Mouse (Mus musculus): ENCODE measurements around the gene Adgrf3. TPM values are rescaled to one million over a fixed set of nuclear protein-coding genes. Genes with fewer than 3 reads are reported as not detected.

The Adgrf3 gene
- total and polyA plus RNA-seq, 2 experiments from 2014 or later: not detected

- Histone ChIP-seq H3K4me1 (ENCODE audit: insufficient read depth, low read length) (no peaks in the 10 kb centered on the region), H3K9me3 (ENCODE audit: low read length) (no peaks in the 10 kb centered on the region), H3K27me3 (ENCODE audit: insufficient read depth, low read length) (no peaks in the 10 kb centered on the region), H3K4me2 (ENCODE audit: low read depth, low read length, poor library complexity, severe bottlenecking) (no peak overlapping the region), H3K36me3 (ENCODE audit: insufficient read depth, low read length) (no peaks in the 10 kb centered on the region), H3K9ac (replicated peaks; ENCODE audit: low read length, poor library complexity, severe bottlenecking) (no peak overlapping the region), H3K4me3 (ENCODE audit: low read depth, low read length) (no peak overlapping the region), H3K27ac (ENCODE audit: low read depth, low read length) (no peak overlapping the region)
- TF ChIP-seq CTCF (IDR thresholded peaks at IDR 0.05): no peak
- DNase-seq (ENCODE audit: low spot score) (no peak), ATAC-seq (ENCODE audit: low FRiP score) (no peak)
- 74% methylated on average over 7 of the region's 7 CpGs for WGBS
These were observed 7.3 kb downstream of the Adgrf3 start for GRCm38 (mm10) chr5:30198257-30198656.

- no peak for ATAC-seq (ENCODE audit: low FRiP score)
- 93% methylated on average over 5 of the region's 5 CpGs for WGBS
- no peak overlapping the region for H3K4me3 ChIP-seq (ENCODE audit: low read depth, low read length)
- no peak overlapping the region for H3K9ac ChIP-seq (replicated peaks; ENCODE audit: low read length, poor library complexity, severe bottlenecking)
- DNase-seq (ENCODE audit: low spot score): no peak
- H3K27ac ChIP-seq (ENCODE audit: low read depth, low read length): no peak overlapping the region
- H3K27me3 ChIP-seq (ENCODE audit: insufficient read depth, low read length): no peaks in the 10 kb centered on the region
- H3K4me2 ChIP-seq (ENCODE audit: low read depth, low read length, poor library complexity, severe bottlenecking): no peak overlapping the region
- no peaks in the 10 kb centered on the region for H3K4me1 ChIP-seq (ENCODE audit: insufficient read depth, low read length)
- H3K9me3 ChIP-seq (ENCODE audit: low read length): no peaks in the 10 kb centered on the region
- no peak for TF ChIP-seq CTCF (IDR thresholded peaks at IDR 0.05)
- H3K36me3 ChIP-seq (ENCODE audit: insufficient read depth, low read length): no peaks in the 10 kb centered on the region
These were observed 10.2 kb downstream of the Adgrf3 start for GRCm38 (mm10) chr5:30195340-30195739.

GRCm38 (mm10) chr5:30192452-30192851 is 13.1 kb downstream of the Adgrf3 start:
- Histone ChIP-seq H3K27me3 (ENCODE audit: insufficient read depth, low read length) (no peaks in the 10 kb centered on the region), H3K9ac (replicated peaks; ENCODE audit: low read length, poor library complexity, severe bottlenecking) (no peak overlapping the region), H3K4me3 (ENCODE audit: low read depth, low read length) (no peak overlapping the region), H3K4me2 (ENCODE audit: low read depth, low read length, poor library complexity, severe bottlenecking) (no peak overlapping the region), H3K36me3 (ENCODE audit: insufficient read depth, low read length) (no peaks in the 10 kb centered on the region), H3K9me3 (ENCODE audit: low read length) (no peaks in the 10 kb centered on the region), H3K27ac (ENCODE audit: low read depth, low read length) (no peak overlapping the region), H3K4me1 (ENCODE audit: insufficient read depth, low read length) (no peaks in the 10 kb centered on the region)
- DNase-seq (ENCODE audit: low spot score) (no peak), ATAC-seq (ENCODE audit: low FRiP score) (no peak)
- WGBS: 93% methylated on average over 1 of the region's 1 CpGs
- TF ChIP-seq CTCF (IDR thresholded peaks at IDR 0.05): peak; percentile 42

- no peak overlapping the region for H3K9ac ChIP-seq (replicated peaks; ENCODE audit: low read length, poor library complexity, severe bottlenecking)
- WGBS: 96% methylated on average over 12 of the region's 12 CpGs
- TF ChIP-seq CTCF (IDR thresholded peaks at IDR 0.05): no peak
- no peak for ATAC-seq (ENCODE audit: low FRiP score)
- peaks cover 20% of the 10 kb centered on the region for H3K36me3 ChIP-seq (ENCODE audit: insufficient read depth, low read length)
- H3K9me3 ChIP-seq (ENCODE audit: low read length): no peaks in the 10 kb centered on the region
- no peak overlapping the region for H3K4me3 ChIP-seq (ENCODE audit: low read depth, low read length)
- H3K4me1 ChIP-seq (ENCODE audit: insufficient read depth, low read length): no peaks in the 10 kb centered on the region
- DNase-seq (ENCODE audit: low spot score): no peak
- H3K4me2 ChIP-seq (ENCODE audit: low read depth, low read length, poor library complexity, severe bottlenecking): no peak overlapping the region
- no peaks in the 10 kb centered on the region for H3K27me3 ChIP-seq (ENCODE audit: insufficient read depth, low read length)
- no peak overlapping the region for H3K27ac ChIP-seq (ENCODE audit: low read depth, low read length)
These were observed 17.6 kb downstream of the Adgrf3 start for GRCm38 (mm10) chr5:30187687-30188485.

GRCm38 (mm10) chr5:30175811-30176210 is 29.7 kb downstream of the Adgrf3 start:
- Histone ChIP-seq H3K4me3 (ENCODE audit: low read depth, low read length) (no peak overlapping the region), H3K4me2 (ENCODE audit: low read depth, low read length, poor library complexity, severe bottlenecking) (no peak overlapping the region), H3K9ac (replicated peaks; ENCODE audit: low read length, poor library complexity, severe bottlenecking) (no peak overlapping the region), H3K36me3 (ENCODE audit: insufficient read depth, low read length) (peaks cover 40% of the 10 kb centered on the region), H3K27ac (ENCODE audit: low read depth, low read length) (no peak overlapping the region), H3K27me3 (ENCODE audit: insufficient read depth, low read length) (no peaks in the 10 kb centered on the region), H3K4me1 (ENCODE audit: insufficient read depth, low read length) (no peaks in the 10 kb centered on the region), H3K9me3 (ENCODE audit: low read length) (no peaks in the 10 kb centered on the region)
- 84% methylated on average over 4 of the region's 4 CpGs for WGBS
- ATAC-seq (ENCODE audit: low FRiP score) (no peak), DNase-seq (ENCODE audit: low spot score) (no peak)
- no peak for TF ChIP-seq CTCF (IDR thresholded peaks at IDR 0.05)

- TF ChIP-seq CTCF (IDR thresholded peaks at IDR 0.05): no peak
- ATAC-seq (ENCODE audit: low FRiP score) (no peak), DNase-seq (ENCODE audit: low spot score) (no peak)
- Histone ChIP-seq H3K9me3 (ENCODE audit: low read length) (no peaks in the 10 kb centered on the region), H3K27me3 (ENCODE audit: insufficient read depth, low read length) (no peaks in the 10 kb centered on the region), H3K4me3 (ENCODE audit: low read depth, low read length) (no peak overlapping the region), H3K4me2 (ENCODE audit: low read depth, low read length, poor library complexity, severe bottlenecking) (no peak overlapping the region), H3K9ac (replicated peaks; ENCODE audit: low read length, poor library complexity, severe bottlenecking) (no peak overlapping the region), H3K27ac (ENCODE audit: low read depth, low read length) (no peak overlapping the region), H3K36me3 (ENCODE audit: insufficient read depth, low read length) (peaks cover 40% of the 10 kb centered on the region), H3K4me1 (ENCODE audit: insufficient read depth, low read length) (no peaks in the 10 kb centered on the region)
- 53% methylated on average over 20 of the region's 20 CpGs for WGBS
These were observed 32.4 kb downstream of the Adgrf3 start for GRCm38 (mm10) chr5:30172931-30173692.

Data from midbrain, postnatal 0 days (tissue).